Mouse (Mus musculus) embryonic fibroblast, embryonic 13.5 days (primary cell): Measurements from ENCODE around the gene Hadh.

Source experiments
- CTCF ChIP-seq: IDR thresholded peaks from 2 replicates; pipeline ENCODE4 v1.5.1; 2011; ENCODE audit warnings: mild to moderate bottlenecking, control low read depth, low read length, moderate library complexity, borderline replicate concordance; ENCODE audit not compliant: insufficient read depth
- POLR2A ChIP-seq: IDR thresholded peaks from 2 replicates; pipeline ENCODE4 v1.6.1; 2011; ENCODE audit warnings: low read depth, mild to moderate bottlenecking, control low read depth, low read length, moderate library complexity

GRCm38 (mm10) chr3:131272374-131273100 lies 636 bp upstream of the Hadh start:
- TF ChIP-seq CTCF: no peak
- no peak for TF ChIP-seq POLR2A
